Mouse (Mus musculus) stomach, embryonic 16.5 days (tissue): ENCODE measurements around the gene Bhlhe41. TPM values are rescaled to one million over a fixed set of nuclear protein-coding genes. Genes with fewer than 3 reads are reported as not detected.

Experiments used
- ATAC-seq: fragments of 200-750 bp; cut with Nextera tagmentation; 2 replicates; pipeline ENCODE4 v1.8.0; 2017; ENCODE audit warnings: moderate number of reproducible peaks, moderate TSS enrichment; ENCODE audit not compliant: insufficient read depth, low FRiP score
- H3K27ac ChIP-seq: fragments of 300-500 bp; sonication (generic); 2 replicates; pipeline ENCODE4 v1.5.1; 2014; ENCODE audit warnings: low read length
- H3K27me3 ChIP-seq: fragments of 300-500 bp; sonication (generic); 2 replicates; pipeline ENCODE4 v1.6.1; 2014; ENCODE audit warnings: low read length, control low read depth, mixed read lengths; ENCODE audit not compliant: control insufficient read depth, insufficient read depth
- H3K36me3 ChIP-seq: fragments of 300-500 bp; sonication (generic); 2 replicates; pipeline ENCODE4 v1.6.1; 2014; ENCODE audit warnings: low read length; ENCODE audit not compliant: control insufficient read depth, insufficient read depth
- H3K4me1 ChIP-seq: fragments of 300-500 bp; sonication (generic); 2 replicates; pipeline ENCODE4 v1.6.1; 2014; ENCODE audit warnings: low read length, control low read depth, mixed read lengths; ENCODE audit not compliant: control insufficient read depth, insufficient read depth
- H3K4me2 ChIP-seq: fragments of 300-500 bp; sonication (generic); 2 replicates; pipeline ENCODE4 v1.6.1; 2014; ENCODE audit warnings: low read depth, low read length, mixed read lengths
- H3K4me3 ChIP-seq: fragments of 300-500 bp; sonication (generic); replicated peaks from 2 replicates; pipeline ENCODE4 v1.5.1; 2014; ENCODE audit warnings: mild to moderate bottlenecking, low read length
- H3K9ac ChIP-seq: fragments of 300-500 bp; sonication (generic); 2 replicates; pipeline ENCODE4 v1.6.1; 2014; ENCODE audit warnings: low read length
- H3K9me3 ChIP-seq: fragments of 300-500 bp; sonication (generic); replicated peaks from 2 replicates; pipeline ENCODE4 v1.6.1; 2016; ENCODE audit warnings: low read length, control low read depth; ENCODE audit not compliant: control insufficient read depth
- WGBS: fragments of 180-500 bp; shearing (Covaris S2); extraction: QIAGEN DNeasy Blood & Tissue Kit; methylation state at CpG from one replicate; pipeline ENCODE4 v1.1.7; 2014; 5-methylcytosine and 5-hydroxymethylcytosine counted together
- polyA plus RNA-seq: library from polyadenylated mRNA; unstranded; fragments of >200 nt; fragmentation: Nextera tagmentation; extraction: Ambion mirVana; gene quantifications from 2 replicates; pipeline ENCODE4 v1.2.1, GENCODE M21; 2015

Gene Bhlhe41
- polyA plus RNA-seq, 1 experiment from 2014 or later = 2.0 TPM

DNA sequence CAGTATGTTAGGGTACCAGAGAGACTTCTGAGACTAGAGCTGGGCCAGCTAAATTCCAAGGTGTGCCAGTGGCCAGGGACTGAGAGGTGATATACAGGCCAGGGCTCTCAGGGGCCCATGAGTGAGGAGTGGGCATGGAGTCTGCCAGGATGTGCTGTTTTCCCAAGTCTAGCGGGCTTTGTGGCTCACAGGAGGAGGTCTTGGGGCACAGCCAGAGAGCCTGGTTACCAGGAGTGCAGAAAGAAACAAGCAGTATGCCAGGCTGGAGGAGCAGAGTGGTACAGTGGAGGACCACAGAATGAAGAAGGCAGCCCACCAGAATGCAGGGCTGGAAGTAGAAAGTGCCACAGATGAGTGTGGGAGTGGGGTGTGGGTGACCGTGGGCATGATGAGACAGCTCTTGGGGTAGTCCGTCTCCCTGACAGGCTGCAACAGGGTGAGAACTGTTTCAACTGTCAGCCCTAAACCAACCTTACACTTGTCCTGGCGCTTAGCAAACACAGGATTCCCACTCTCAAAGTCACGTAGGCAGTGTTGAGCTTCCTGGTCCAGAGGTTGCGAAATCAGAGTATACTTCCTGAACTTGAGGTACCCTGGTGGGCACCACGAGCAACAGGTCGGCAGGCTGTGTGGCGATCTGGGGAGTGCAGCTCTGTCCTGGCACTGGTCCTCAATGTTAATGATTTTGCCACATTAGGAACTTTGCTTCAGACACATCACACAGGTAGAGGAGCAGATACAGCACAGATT, 11.8 kb upstream of the Bhlhe41 start:
- ATAC-seq = peak; percentile 33; the same call in 1 of the 2 replicates
- WGBS = 73% methylated on average over 9 of the region's 9 CpGs
- Histone ChIP-seq H3K9ac (no peak overlapping the region), H3K4me1 (no peaks in the 10 kb centered on the region), H3K36me3 (no peaks in the 10 kb centered on the region), H3K9me3 (no peaks in the 10 kb centered on the region), H3K27ac (no peak overlapping the region), H3K4me2 (no peak overlapping the region), H3K4me3 (no peak overlapping the region), H3K27me3 (no peaks in the 10 kb centered on the region)

DNA sequence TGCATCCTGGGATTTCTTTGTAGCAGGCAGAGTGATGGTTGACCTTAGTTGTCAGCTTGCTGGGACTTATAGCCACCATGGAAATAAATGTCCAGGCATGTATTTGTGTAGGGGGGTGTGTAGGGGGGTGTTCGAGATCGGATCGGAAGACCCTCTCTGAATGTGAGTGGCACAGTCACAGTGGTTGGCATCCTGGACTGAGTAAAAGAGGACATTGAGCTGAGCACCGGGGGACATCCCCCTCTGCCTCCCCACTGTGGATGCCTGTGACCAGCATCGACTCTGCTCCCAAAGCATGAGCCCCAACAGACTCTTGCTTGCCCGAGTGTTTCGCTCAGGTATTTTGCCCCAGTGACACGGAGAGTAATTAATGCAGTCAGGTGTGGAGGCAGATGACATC, 8.0 kb upstream of the Bhlhe41 start:
- no peak overlapping the region for H3K4me3 ChIP-seq
- H3K27ac ChIP-seq = no peak overlapping the region
- no peak overlapping the region for H3K9ac ChIP-seq
- no peak overlapping the region for H3K4me2 ChIP-seq
- H3K27me3 ChIP-seq = no peaks in the 10 kb centered on the region
- H3K4me1 ChIP-seq = no peaks in the 10 kb centered on the region
- no peaks in the 10 kb centered on the region for H3K9me3 ChIP-seq
- no peak for ATAC-seq
- no peaks in the 10 kb centered on the region for H3K36me3 ChIP-seq
- 76% methylated on average over 8 of the region's 8 CpGs for WGBS

DNA sequence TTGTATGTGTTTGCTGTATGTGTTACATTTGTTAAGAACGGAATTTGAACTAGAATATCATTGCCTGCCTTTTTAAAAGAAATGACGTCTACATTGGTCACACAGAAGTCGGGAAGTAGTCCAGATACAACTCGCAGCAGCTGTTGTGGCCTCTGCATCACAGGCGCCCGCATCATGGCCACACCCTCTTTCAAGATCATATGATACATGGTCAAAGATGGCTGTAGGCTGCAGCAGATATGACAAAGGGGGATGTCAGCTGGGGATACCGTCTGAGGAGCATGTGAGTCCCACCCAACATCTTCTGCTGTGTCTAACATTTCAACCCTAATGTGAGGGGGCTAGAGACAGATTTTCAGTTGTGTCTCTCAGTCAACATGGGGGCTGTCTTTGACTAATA, 6.7 kb upstream of the Bhlhe41 start:
- 86% methylated on average over 7 of the region's 7 CpGs for WGBS
- H3K9ac ChIP-seq = no peak overlapping the region
- no peak overlapping the region for H3K4me2 ChIP-seq
- no peak overlapping the region for H3K4me3 ChIP-seq
- no peaks in the 10 kb centered on the region for H3K9me3 ChIP-seq
- H3K27me3 ChIP-seq = peaks cover 3% of the 10 kb centered on the region; the same call in 1 of the 2 replicates
- ATAC-seq = no peak
- no peaks in the 10 kb centered on the region for H3K4me1 ChIP-seq
- no peak overlapping the region for H3K27ac ChIP-seq
- H3K36me3 ChIP-seq = no peaks in the 10 kb centered on the region

DNA sequence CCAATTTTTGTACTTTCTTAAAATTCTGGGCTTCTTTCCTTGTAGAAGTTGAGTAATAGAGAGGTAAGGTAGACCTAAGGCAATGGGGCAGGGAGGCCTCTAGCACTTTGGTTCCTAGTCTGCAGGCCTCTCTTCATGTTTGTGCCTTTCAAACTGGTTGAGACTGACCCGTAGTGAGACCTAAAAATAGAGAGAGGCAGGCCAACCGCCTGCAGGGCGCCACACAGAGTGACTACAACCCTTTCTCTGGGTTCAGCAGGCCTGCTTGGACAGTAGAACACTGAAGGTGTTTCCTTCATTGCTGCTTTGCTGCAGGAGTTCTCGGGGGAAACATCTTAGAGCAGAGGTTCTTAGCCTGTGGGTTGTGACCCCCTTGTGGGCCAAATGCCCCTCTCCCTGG, 5.6 kb upstream of the Bhlhe41 start:
- Histone ChIP-seq H3K27me3 (peaks cover 6% of the 10 kb centered on the region; the same call in 1 of the 2 replicates), H3K9me3 (no peaks in the 10 kb centered on the region), H3K27ac (no peak overlapping the region), H3K4me2 (no peak overlapping the region), H3K9ac (no peak overlapping the region), H3K4me1 (0 out of 2 replicates have a peak, but pooled peaks cover 2% of the 10 kb centered on the region), H3K4me3 (no peak overlapping the region), H3K36me3 (no peaks in the 10 kb centered on the region)
- WGBS = 61% methylated on average over 4 of the region's 4 CpGs
- ATAC-seq = no peak

DNA sequence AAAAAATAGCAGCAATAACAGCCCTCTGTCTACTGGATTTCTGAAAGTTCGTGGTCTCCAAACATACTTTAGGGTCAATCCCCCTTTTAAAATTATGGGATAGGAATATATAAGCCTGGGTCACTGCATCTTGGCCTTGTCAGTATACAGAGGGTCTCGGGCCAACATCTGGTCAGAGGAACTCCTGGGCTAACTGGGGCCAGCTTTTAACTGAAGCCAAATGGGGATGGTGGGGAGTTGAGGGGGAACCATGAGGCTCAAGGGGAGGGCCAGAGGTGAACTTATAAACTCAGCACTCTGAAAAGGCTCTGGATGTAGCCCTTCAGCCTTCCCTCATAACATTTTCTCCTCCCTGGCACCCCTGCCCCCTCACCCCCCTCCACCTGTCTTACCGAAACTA, 1.8 kb upstream of the Bhlhe41 start:
- H3K4me2 ChIP-seq = no peak overlapping the region
- peaks cover 40% of the 10 kb centered on the region for H3K27me3 ChIP-seq
- H3K27ac ChIP-seq = no peak overlapping the region
- 57% methylated on average over 3 of the region's 3 CpGs for WGBS
- H3K36me3 ChIP-seq = no peaks in the 10 kb centered on the region
- no peak for ATAC-seq
- H3K9me3 ChIP-seq = no peaks in the 10 kb centered on the region
- H3K4me3 ChIP-seq = no peak overlapping the region
- peaks cover 4% of the 10 kb centered on the region for H3K4me1 ChIP-seq
- H3K9ac ChIP-seq = no peak overlapping the region

DNA sequence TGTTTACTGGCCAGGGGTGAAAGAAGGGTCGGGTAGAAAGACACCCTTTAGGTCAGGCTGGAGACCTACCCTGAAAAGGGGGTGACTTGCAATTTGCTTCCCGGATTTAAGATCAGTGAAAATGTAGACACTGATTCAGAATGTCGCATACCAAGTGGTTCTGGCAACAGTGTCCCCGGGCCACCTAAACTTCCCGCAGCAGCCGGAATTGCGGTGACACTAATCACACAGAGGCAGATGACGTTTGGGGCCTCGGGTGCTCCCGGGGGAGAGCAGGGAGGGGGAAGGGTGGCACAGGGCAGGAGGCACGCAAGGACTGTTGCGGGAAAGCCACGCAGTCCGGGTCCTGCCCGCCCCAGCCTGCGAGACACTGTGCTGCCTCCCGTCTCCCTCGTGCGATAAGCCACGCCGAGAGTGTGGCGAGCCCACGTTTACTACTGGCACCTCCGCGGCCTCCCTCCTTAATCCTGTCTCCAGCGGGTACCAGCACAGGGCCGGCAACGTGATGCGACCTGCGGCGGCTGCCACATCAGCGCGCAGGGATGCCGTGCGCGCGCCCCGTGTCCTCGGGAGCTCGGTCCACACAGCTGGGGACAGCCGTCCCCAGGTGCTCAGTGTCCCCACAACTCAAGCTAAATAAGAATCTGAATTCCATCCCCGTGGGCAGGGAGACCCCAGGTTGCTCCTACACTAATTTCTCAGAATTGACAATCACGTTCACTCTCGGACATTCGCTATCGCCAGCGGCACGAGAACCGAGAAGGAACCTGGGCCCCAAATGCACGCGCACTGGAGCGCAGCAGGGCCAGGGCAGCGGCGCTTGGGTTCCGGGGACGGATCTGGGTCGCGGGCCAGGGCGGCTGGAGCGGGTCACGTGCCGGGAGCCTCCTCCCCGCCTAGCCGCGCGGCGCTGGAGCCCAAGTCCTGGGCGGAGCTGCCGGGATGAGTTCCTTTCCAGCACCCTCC, 811 bp upstream of the Bhlhe41 start:
- H3K27me3 ChIP-seq = peaks cover 42% of the 10 kb centered on the region
- no peaks in the 10 kb centered on the region for H3K36me3 ChIP-seq
- H3K27ac ChIP-seq = no peak overlapping the region
- WGBS = under 1% methylated on average over 69 of the region's 69 CpGs
- H3K9ac ChIP-seq = peak overlapping the region; percentile 62
- peak overlapping the region; percentile 59 for H3K4me3 ChIP-seq
- ATAC-seq = peak; percentile 88
- H3K4me2 ChIP-seq = peak overlapping the region; percentile 94
- peaks cover 4% of the 10 kb centered on the region for H3K4me1 ChIP-seq
- H3K9me3 ChIP-seq = no peaks in the 10 kb centered on the region

DNA sequence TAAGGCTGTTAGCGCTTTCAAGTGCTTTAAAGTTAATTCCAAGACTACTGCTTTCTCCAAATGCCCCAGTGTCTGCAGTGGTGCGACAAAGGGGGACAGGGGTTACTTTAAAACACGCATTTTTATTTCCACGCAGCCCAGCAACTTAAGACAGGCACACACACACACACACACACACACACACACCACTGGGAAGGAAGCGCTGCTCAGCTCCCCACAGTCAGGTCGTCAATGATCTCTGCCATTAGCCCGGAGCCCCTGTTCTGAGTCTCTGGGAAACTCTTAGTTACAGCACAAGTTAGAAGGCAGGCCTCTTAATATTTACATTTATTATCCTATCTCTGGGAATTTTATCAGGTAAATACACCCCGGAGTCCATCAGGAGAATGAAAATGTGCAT, 1.2 kb downstream of the Bhlhe41 start:
- no peak overlapping the region; the same call in 1 of the 2 replicates for H3K9ac ChIP-seq
- H3K9me3 ChIP-seq = no peaks in the 10 kb centered on the region
- peak overlapping the region; percentile 94; the same call in 1 of the 2 replicates for H3K4me2 ChIP-seq
- no peak overlapping the region for H3K27ac ChIP-seq
- 6% methylated on average over 8 of the region's 8 CpGs for WGBS
- ATAC-seq = no peak
- no peaks in the 10 kb centered on the region for H3K36me3 ChIP-seq
- peaks cover 4% of the 10 kb centered on the region for H3K4me1 ChIP-seq
- H3K27me3 ChIP-seq = peaks cover 44% of the 10 kb centered on the region
- H3K4me3 ChIP-seq = peak overlapping the region; percentile 59

DNA sequence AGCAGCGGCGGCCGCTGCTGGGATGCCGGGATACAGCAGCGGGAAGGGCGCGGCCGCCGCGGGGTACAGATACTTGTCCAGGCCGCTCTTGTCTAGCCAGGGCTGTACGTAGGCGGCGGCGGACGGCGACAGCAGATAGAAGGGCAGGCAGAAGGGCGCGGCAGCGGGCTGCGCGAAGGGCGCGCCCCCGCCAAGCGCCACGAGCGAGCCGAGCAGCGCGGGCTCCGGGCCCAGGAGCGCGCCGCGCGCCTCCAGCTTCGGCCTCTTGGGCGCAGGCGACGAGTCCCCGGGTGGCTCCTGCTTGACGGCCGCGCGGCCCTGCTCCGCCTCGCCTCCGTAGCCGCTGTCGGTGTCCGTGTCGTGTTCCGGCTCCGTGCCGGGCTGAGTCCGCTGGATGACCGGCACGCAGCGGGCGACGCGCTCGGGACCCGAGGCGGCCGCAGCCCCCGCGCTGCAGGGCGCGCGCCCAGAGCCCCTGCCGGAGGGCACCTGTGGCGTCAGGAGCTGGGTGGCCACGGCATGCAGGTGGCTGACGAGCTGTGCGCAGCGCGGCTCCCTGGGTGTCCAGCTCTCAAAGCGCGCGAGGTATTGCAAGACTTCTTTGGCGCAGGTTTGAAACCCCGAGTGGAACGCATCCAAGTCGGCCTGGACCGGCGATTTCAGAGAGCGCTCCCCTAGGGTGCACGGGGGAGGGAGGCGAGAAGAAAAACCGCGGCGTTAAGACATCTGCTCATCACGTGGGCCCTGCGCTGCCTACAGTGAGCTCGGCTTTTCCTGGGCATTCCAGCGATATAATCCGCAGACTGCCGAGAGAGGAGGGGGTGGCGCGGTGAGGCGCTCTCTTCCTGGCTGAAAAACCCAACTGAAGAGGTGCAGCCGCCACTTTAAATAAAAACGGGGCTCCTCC, 2.0 kb downstream of the Bhlhe41 start:
- Histone ChIP-seq H3K27me3 (peaks cover 44% of the 10 kb centered on the region), H3K4me2 (peak overlapping the region; percentile 94), H3K9ac (peak overlapping the region; percentile 71), H3K9me3 (no peaks in the 10 kb centered on the region), H3K4me1 (peaks cover 4% of the 10 kb centered on the region), H3K36me3 (no peaks in the 10 kb centered on the region), H3K27ac (no peak overlapping the region), H3K4me3 (peak overlapping the region; percentile 59)
- under 1% methylated on average over 103 of the region's 105 CpGs for WGBS
- peak; percentile 46; the same call in 1 of the 2 replicates for ATAC-seq
